Mouse (Mus musculus) C2C12 (cell line): ENCODE measurements at regions not wholly inside any gene's neighbourhood (a gene's known extent, or its start where the extent isn't known, plus 50 kb on each side); places are given as distances from the start of the nearest gene placed in this dataset.

ENCODE experiments used
- CEBPB ChIP-seq: IDR thresholded peaks from one replicate; pipeline ENCODE4 v1.6.1; 2011; ENCODE audit warnings: low read depth, mild to moderate bottlenecking, control low read depth, moderate library complexity
- CTCF ChIP-seq: IDR thresholded peaks from one replicate; pipeline ENCODE4 v1.5.1; 2011; ENCODE audit not compliant: control insufficient read depth, insufficient read depth, insufficient read length
- FOSL1 ChIP-seq: IDR thresholded peaks from one replicate; pipeline ENCODE4 v1.8.0; 2011; ENCODE audit warnings: mild to moderate bottlenecking, low read length; ENCODE audit not compliant: poor library complexity, insufficient read depth, severe bottlenecking
- MAX ChIP-seq: IDR thresholded peaks from one replicate; pipeline ENCODE4 v1.6.1; 2011; ENCODE audit warnings: mild to moderate bottlenecking, control low read depth
- MYOD1 ChIP-seq: IDR thresholded peaks from one replicate; pipeline ENCODE4 v1.6.1; 2011; ENCODE audit warnings: low read depth; ENCODE audit not compliant: control insufficient read depth, insufficient read length

DNA sequence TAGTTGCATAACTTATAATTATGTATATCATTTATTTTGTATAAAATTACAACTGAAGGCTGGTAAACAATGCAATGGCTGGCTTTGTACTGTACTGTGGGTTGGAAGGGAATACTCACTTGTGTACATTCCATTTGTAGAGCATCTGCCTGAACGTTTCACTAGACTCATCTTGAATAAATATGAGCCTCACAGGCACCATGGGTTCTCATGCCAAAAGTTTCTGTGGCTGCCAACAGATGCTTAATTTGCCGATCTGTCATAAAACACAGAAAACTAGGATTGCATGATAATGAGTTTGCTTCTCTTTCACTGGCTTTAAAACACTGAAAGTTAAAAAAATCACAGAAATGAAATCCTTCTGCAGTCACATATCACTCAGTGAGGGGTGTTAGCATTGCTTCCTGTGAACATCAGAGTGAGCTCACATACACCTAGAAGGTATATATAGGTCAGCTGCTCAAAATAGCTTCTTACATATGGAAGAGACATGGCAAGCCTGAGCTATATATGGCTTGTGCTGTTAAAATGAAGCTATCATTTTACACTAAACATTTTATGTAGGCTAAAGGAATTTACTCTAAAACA, 152.9 kb upstream of the Arhgap24 start:
- TF ChIP-seq CTCF (no peak), CEBPB (no peak), MYOD1 (no peak), FOSL1 (no peak), MAX (no peak)
